Mouse (Mus musculus) ES-E14 (cell line): ENCODE results near the gene Gpatch11. TPM values are rescaled to one million over a fixed set of nuclear protein-coding genes. Genes with fewer than 3 reads are reported as not detected.

Experiments used
- DNase-seq: peaks from one replicate; pipeline ENCODE4 v3.0.0-alpha.2; 2013; ENCODE audit warnings: low read depth, low spot score
- H3K27ac ChIP-seq: 2 replicates; pipeline ENCODE4 v1.5.1; 2012; ENCODE audit warnings: low read depth, mild to moderate bottlenecking, low read length, moderate library complexity, mixed read lengths; ENCODE audit not compliant: poor library complexity, insufficient read depth, severe bottlenecking
- H3K36me3 ChIP-seq: 2 replicates; pipeline ENCODE4 v1.6.1; 2012; ENCODE audit warnings: mild to moderate bottlenecking, low read length, moderate library complexity, mixed read lengths; ENCODE audit not compliant: control insufficient read depth, poor library complexity, insufficient read depth, severe bottlenecking
- H3K4me1 ChIP-seq, 2 experiments: fragments of 150-350 bp in 1 of 2; sonication (generic) in 1 of 2; 2 replicates each; pipeline ENCODE4 v1.6.1; 2012; ENCODE audit warnings: low read length in 2 of 2, mild to moderate bottlenecking in 1 of 2, mixed read lengths in 1 of 2; ENCODE audit not compliant: control insufficient read depth in 2 of 2, insufficient read depth in 2 of 2, poor library complexity in 1 of 2
- H3K4me3 ChIP-seq, 2 experiments: fragments of 150-350 bp in 1 of 2; sonication (generic) in 1 of 2; 2 replicates each; pipeline ENCODE4 v1.5.1; 2012; ENCODE audit warnings: low read length in 2 of 2, low read depth in 1 of 2, mild to moderate bottlenecking in 1 of 2, mixed read lengths in 1 of 2; ENCODE audit not compliant: insufficient read depth in 1 of 2, poor library complexity in 1 of 2, severe bottlenecking in 1 of 2
- H3K9ac ChIP-seq: 2 replicates; pipeline ENCODE4 v1.6.1; 2012; ENCODE audit warnings: low read depth, mild to moderate bottlenecking, low read length, mixed read lengths; ENCODE audit not compliant: poor library complexity, insufficient read depth, severe bottlenecking
- H3K9me3 ChIP-seq: fragments of 150-350 bp; sonication (generic); 2 replicates; pipeline ENCODE4 v1.6.1; 2012; ENCODE audit warnings: low read depth, mild to moderate bottlenecking, low read length; ENCODE audit not compliant: control insufficient read depth, insufficient read depth
- CHD2 ChIP-seq: IDR thresholded peaks from 2 replicates; pipeline ENCODE4 v1.6.1; 2014; ENCODE audit warnings: mild to moderate bottlenecking, low read depth, low read length, inconsistent platforms
- HCFC1 ChIP-seq: IDR thresholded peaks from 2 replicates; pipeline ENCODE4 v1.6.1; 2012; ENCODE audit warnings: low read length, inconsistent platforms, borderline replicate concordance; ENCODE audit not compliant: insufficient read depth
- MAFK ChIP-seq: IDR thresholded peaks from 2 replicates; pipeline ENCODE4 v1.6.1; 2014; ENCODE audit warnings: mild to moderate bottlenecking, low read depth, low read length, inconsistent platforms; ENCODE audit not compliant: insufficient read depth
- ZC3H11A ChIP-seq: IDR thresholded peaks from 2 replicates; pipeline ENCODE4 v1.6.1; 2012; ENCODE audit warnings: low read depth, mild to moderate bottlenecking, inconsistent platforms, low read length, borderline replicate concordance
- ZNF384 ChIP-seq: IDR thresholded peaks from 2 replicates; pipeline ENCODE4 v1.6.1; 2012; ENCODE audit warnings: low read depth, low read length, inconsistent platforms
- in situ Hi-C, 2 experiments: fragments of 600-800 bp; cut with MboI; formaldehyde crosslinking; loops; one replicate each; pipeline ENCODE4 v1.15.1; 2025; ENCODE audit warnings: low sequenced_read_pairs in 2 of 2, inconsistent platforms in 1 of 2; ENCODE audit not compliant: unreplicated experiment in 2 of 2
- total RNA-seq: library from RNA; depleted of rRNA; stranded (reverse); fragments of 300-350 nt; gene quantifications from 2 replicates; pipeline ENCODE4 v1.2.3, GENCODE M21; 2012

The Gpatch11 gene
- total RNA-seq, 1 experiment: 18.7 TPM

- in situ Hi-C loops: no loop called here
- DNase-seq: no peak
- no peaks in the 10 kb centered on the region for H3K9me3 ChIP-seq
- H3K4me3 ChIP-seq: no peak overlapping the region
- H3K9ac ChIP-seq: no peak overlapping the region
- TF ChIP-seq ZNF384 (no peak), MAFK (no peak), ZC3H11A (no peak), HCFC1 (no peak), CHD2 (no peak)
- 0 out of 2 replicates have a peak, but pooled peaks cover 3% of the 10 kb centered on the region for H3K36me3 ChIP-seq
- no peak overlapping the region for H3K27ac ChIP-seq
- H3K4me1 ChIP-seq: no peaks in the 10 kb centered on the region
Observed at GRCm38 (mm10) chr17:78888554-78888953, 53.2 kb downstream of the Gpatch11 start.

- H3K9me3 ChIP-seq: no peaks in the 10 kb centered on the region
- no peak overlapping the region for H3K9ac ChIP-seq
- H3K4me3 ChIP-seq: no peak overlapping the region
- H3K4me1 ChIP-seq: no peaks in the 10 kb centered on the region
- H3K27ac ChIP-seq: no peak overlapping the region
- TF ChIP-seq HCFC1 (no peak), ZNF384 (no peak), CHD2 (no peak), ZC3H11A (no peak), MAFK (no peak)
- DNase-seq: no peak
- in situ Hi-C loops: no loop called here
- H3K36me3 ChIP-seq: 0 out of 2 replicates have a peak, but pooled peaks cover 3% of the 10 kb centered on the region
Observed at GRCm38 (mm10) chr17:78889184-78889583, 53.8 kb downstream of the Gpatch11 start.

- TF ChIP-seq HCFC1: no peak
- TF ChIP-seq ZNF384: no peak
- TF ChIP-seq CHD2: no peak
- no peak for TF ChIP-seq ZC3H11A
- TF ChIP-seq MAFK: no peak
- Histone ChIP-seq H3K4me1 (0 out of 4 replicates have a peak, but pooled peaks cover 0 to 3% of the 10 kb centered on the region in 2 experiments), H3K4me3 (no peak overlapping the region), H3K9me3 (no peaks in the 10 kb centered on the region), H3K9ac (no peak overlapping the region), H3K36me3 (0 out of 2 replicates have a peak, but pooled peaks cover 3% of the 10 kb centered on the region), H3K27ac (no peak overlapping the region)
- in situ Hi-C loops: no loop called here
- DNase-seq: no peak
Observed at GRCm38 (mm10) chr17:78891020-78891419, 55.7 kb downstream of the Gpatch11 start.

- Histone ChIP-seq H3K9me3 (no peaks in the 10 kb centered on the region), H3K36me3 (0 out of 2 replicates have a peak, but pooled peaks cover 3% of the 10 kb centered on the region), H3K4me3 (peak overlapping the region; percentile 48 to 66), H3K9ac (peak overlapping the region; percentile 68; the same call in 1 of the 2 replicates), H3K4me1 (0 out of 4 replicates have a peak, but pooled peaks cover 0 to 3% of the 10 kb centered on the region in 2 experiments), H3K27ac (no peak overlapping the region; the same call in 1 of the 2 replicates)
- in situ Hi-C loops: no loop called here
- DNase-seq: no peak
- TF ChIP-seq HCFC1 (no peak), CHD2 (no peak), MAFK (no peak), ZNF384 (no peak), ZC3H11A (no peak)
Observed at GRCm38 (mm10) chr17:78894991-78895390, 59.6 kb downstream of the Gpatch11 start.
